Mouse (Mus musculus) R1 (cell line): ENCODE data around the gene Fos.

ENCODE experiments used
- DNase-seq: peaks from one replicate; pipeline ENCODE4 v3.0.0-alpha.2; 2018; ENCODE audit warnings: low read depth, low spot score

Fos gene

GRCm38 (mm10) chr12:85473481-85474297, at the start of gene Fos:
TSS of gene Fos (plus strand) at chr12:85473890.
- DNase-seq, result peak; percentile 90

- DNase-seq, result no peak
These were observed 48.0 kb upstream of the Fos start for GRCm38 (mm10) chr12:85425721-85426120.

GRCm38 (mm10) chr12:85426126-85426525, 47.6 kb upstream of the Fos start:
- peak; percentile 35 for DNase-seq

- DNase-seq, result no peak
These were observed 45.9 kb upstream of the Fos start for GRCm38 (mm10) chr12:85427802-85428201.

GRCm38 (mm10) chr12:85429999-85430398, 43.7 kb upstream of the Fos start:
- DNase-seq, result peak; percentile 27

GRCm38 (mm10) chr12:85430434-85430833, 43.3 kb upstream of the Fos start:
- DNase-seq, result peak; percentile 35

- DNase-seq, result no peak
These were observed 39.8 kb upstream of the Fos start for GRCm38 (mm10) chr12:85433850-85434249.

GRCm38 (mm10) chr12:85434526-85434925, 39.2 kb upstream of the Fos start:
- no peak for DNase-seq

GRCm38 (mm10) chr12:85436021-85436621, 37.6 kb upstream of the Fos start:
- no peak for DNase-seq

- no peak for DNase-seq
These were observed 36.4 kb upstream of the Fos start for GRCm38 (mm10) chr12:85437172-85437876.

- DNase-seq, result no peak
These were observed 30.2 kb upstream of the Fos start for GRCm38 (mm10) chr12:85443456-85443855.

- DNase-seq, result no peak
These were observed 29.0 kb upstream of the Fos start for GRCm38 (mm10) chr12:85444646-85445045.

GRCm38 (mm10) chr12:85447009-85447408, 26.7 kb upstream of the Fos start:
- DNase-seq, result no peak

- DNase-seq, result no peak
These were observed 26.2 kb upstream of the Fos start for GRCm38 (mm10) chr12:85447490-85447889.

- DNase-seq, result no peak
These were observed 24.2 kb upstream of the Fos start for GRCm38 (mm10) chr12:85449478-85449877.

GRCm38 (mm10) chr12:85451693-85452491, 21.8 kb upstream of the Fos start:
- peak; percentile 78 for DNase-seq

- DNase-seq, result peak; percentile 99
These were observed 18.3 kb upstream of the Fos start for GRCm38 (mm10) chr12:85455065-85456058.

- DNase-seq, result no peak
These were observed 17.4 kb upstream of the Fos start for GRCm38 (mm10) chr12:85456276-85456675.

GRCm38 (mm10) chr12:85456966-85457505, 16.7 kb upstream of the Fos start:
- DNase-seq, result no peak

- DNase-seq, result no peak
These were observed 13.9 kb upstream of the Fos start for GRCm38 (mm10) chr12:85459820-85460219.
